Mouse (Mus musculus): ENCODE data around the gene Afap1l2. TPM values are rescaled to one million over a fixed set of nuclear protein-coding genes. Genes with fewer than 3 reads are reported as not detected.

The Afap1l2 gene
- polyA plus RNA-seq, 2 experiments: 0.44 to 0.57 TPM

GRCm38 (mm10) chr19:56998331-56998730 is 9.7 kb downstream of the Afap1l2 start:
- ATAC-seq (ENCODE audit: insufficient read depth): no peak

GRCm38 (mm10) chr19:56997164-56997599 is 10.8 kb downstream of the Afap1l2 start:
- ATAC-seq (ENCODE audit: insufficient read depth) (no peak), DNase-seq (ENCODE audit: low read depth in 3 of 3, low spot score in 3 of 3) (no peak)
- Histone ChIP-seq H3K36me3 (replicated peaks; ENCODE audit: control insufficient read depth, insufficient read depth, low read depth) (no peaks in the 10 kb centered on the region), H3K4me3 (ENCODE audit: insufficient read depth in 1 of 2, low read depth in 2 of 2, low read length in 2 of 2) (no peak overlapping the region), H3K27me3 (ENCODE audit: control insufficient read depth, insufficient read depth, low read length) (no peaks in the 10 kb centered on the region), H3K9me3 (ENCODE audit: control insufficient read depth, low read length) (no peaks in the 10 kb centered on the region), H3K4me1 (replicated peaks; ENCODE audit: control insufficient read depth in 2 of 2, insufficient read depth in 2 of 2, low read length in 1 of 2) (no peaks in the 10 kb centered on the region), H3K4me2 (ENCODE audit: low read depth) (no peak overlapping the region), H3K27ac (no peak overlapping the region), H3K9ac (replicated peaks) (no peak overlapping the region)
- TF ChIP-seq CTCF (IDR thresholded peaks at IDR 0.05; ENCODE audit: low read depth) (no peak), EP300 (IDR thresholded peaks at IDR 0.05; ENCODE audit: low read depth) (no peak)
- 12% methylated on average over 10 of the region's 10 CpGs for WGBS (ENCODE audit: insufficient replicate concordance)

More at GRCm38 (mm10) chr19:56998331-56998730, 9.7 kb downstream of the Afap1l2 start:
- H3K9ac ChIP-seq (replicated peaks): no peak overlapping the region
- no peak for TF ChIP-seq CTCF (IDR thresholded peaks at IDR 0.05; ENCODE audit: low read depth)
- TF ChIP-seq EP300 (IDR thresholded peaks at IDR 0.05; ENCODE audit: low read depth): no peak
- DNase-seq (ENCODE audit: low read depth in 3 of 3, low spot score in 3 of 3): no peak
- 56% methylated on average over 4 of the region's 4 CpGs for WGBS (ENCODE audit: insufficient replicate concordance)
- H3K9me3 ChIP-seq (ENCODE audit: control insufficient read depth, low read length): no peaks in the 10 kb centered on the region
- no peaks in the 10 kb centered on the region for H3K36me3 ChIP-seq (replicated peaks; ENCODE audit: control insufficient read depth, insufficient read depth, low read depth)
- no peak overlapping the region for H3K4me2 ChIP-seq (ENCODE audit: low read depth)
- H3K4me1 ChIP-seq (replicated peaks; ENCODE audit: control insufficient read depth in 2 of 2, insufficient read depth in 2 of 2, low read length in 1 of 2): no peaks in the 10 kb centered on the region
- H3K27ac ChIP-seq: no peak overlapping the region
- H3K4me3 ChIP-seq (ENCODE audit: insufficient read depth in 1 of 2, low read depth in 2 of 2, low read length in 2 of 2): no peak overlapping the region
- H3K27me3 ChIP-seq (ENCODE audit: control insufficient read depth, insufficient read depth, low read length): no peaks in the 10 kb centered on the region

- DNase-seq (ENCODE audit: low read depth in 3 of 3, low spot score in 3 of 3): no peak
- WGBS (ENCODE audit: insufficient replicate concordance): 56% methylated on average over 4 of the region's 4 CpGs
- Histone ChIP-seq H3K36me3 (replicated peaks; ENCODE audit: control insufficient read depth, insufficient read depth, low read depth) (no peaks in the 10 kb centered on the region), H3K9me3 (ENCODE audit: control insufficient read depth, low read length) (no peaks in the 10 kb centered on the region), H3K9ac (replicated peaks) (no peak overlapping the region), H3K4me3 (ENCODE audit: insufficient read depth in 1 of 2, low read depth in 2 of 2, low read length in 2 of 2) (no peak overlapping the region), H3K27ac (no peak overlapping the region), H3K27me3 (ENCODE audit: control insufficient read depth, insufficient read depth, low read length) (no peaks in the 10 kb centered on the region), H3K4me1 (replicated peaks; ENCODE audit: control insufficient read depth in 2 of 2, insufficient read depth in 2 of 2, low read length in 1 of 2) (no peaks in the 10 kb centered on the region), H3K4me2 (ENCODE audit: low read depth) (no peak overlapping the region)
- ATAC-seq (ENCODE audit: insufficient read depth): no peak
- TF ChIP-seq EP300 (IDR thresholded peaks at IDR 0.05; ENCODE audit: low read depth) (no peak), CTCF (IDR thresholded peaks at IDR 0.05; ENCODE audit: low read depth) (no peak)
Measured at GRCm38 (mm10) chr19:56995441-56995840, 12.6 kb downstream of the Afap1l2 start.

DNA sequence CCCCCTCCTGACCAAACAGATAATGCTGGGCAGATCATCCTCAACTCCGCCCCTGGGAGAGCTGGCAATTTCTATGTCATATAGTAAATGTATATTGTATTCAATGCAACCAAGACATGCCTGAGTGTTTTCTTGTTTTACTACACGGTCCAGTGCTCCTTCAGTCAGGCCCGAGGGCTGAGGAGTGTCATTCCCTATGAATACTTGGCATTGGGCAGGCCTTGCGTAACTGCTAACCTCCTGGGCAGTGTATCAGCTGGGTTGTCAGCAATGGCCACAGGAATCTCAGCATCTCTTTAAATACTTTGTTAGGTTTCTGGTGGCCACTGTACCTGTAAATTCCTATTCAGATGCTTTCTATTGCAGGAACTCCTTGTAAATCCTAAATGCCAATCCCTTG is 13.4 kb downstream of the Afap1l2 start:
- ATAC-seq (ENCODE audit: insufficient read depth): no peak
- 56% methylated on average over 4 of the region's 4 CpGs for WGBS (ENCODE audit: insufficient replicate concordance)
- TF ChIP-seq EP300 (IDR thresholded peaks at IDR 0.05; ENCODE audit: low read depth) (no peak), CTCF (IDR thresholded peaks at IDR 0.05; ENCODE audit: low read depth) (no peak)
- Histone ChIP-seq H3K27me3 (ENCODE audit: control insufficient read depth, insufficient read depth, low read length) (no peaks in the 10 kb centered on the region), H3K4me2 (ENCODE audit: low read depth) (no peak overlapping the region), H3K4me1 (replicated peaks; ENCODE audit: control insufficient read depth in 2 of 2, insufficient read depth in 2 of 2, low read length in 1 of 2) (no peaks in the 10 kb centered on the region), H3K9me3 (ENCODE audit: control insufficient read depth, low read length) (no peaks in the 10 kb centered on the region), H3K27ac (no peak overlapping the region), H3K36me3 (replicated peaks; ENCODE audit: control insufficient read depth, insufficient read depth, low read depth) (no peaks in the 10 kb centered on the region), H3K4me3 (ENCODE audit: insufficient read depth in 1 of 2, low read depth in 2 of 2, low read length in 2 of 2) (no peak overlapping the region), H3K9ac (replicated peaks) (no peak overlapping the region)
- DNase-seq (ENCODE audit: low read depth in 3 of 3, low spot score in 3 of 3): no peak

GRCm38 (mm10) chr19:56993763-56994162 is 14.3 kb downstream of the Afap1l2 start:
- Histone ChIP-seq H3K9ac (replicated peaks) (no peak overlapping the region), H3K4me2 (ENCODE audit: low read depth) (no peak overlapping the region), H3K4me1 (replicated peaks; ENCODE audit: control insufficient read depth in 2 of 2, insufficient read depth in 2 of 2, low read length in 1 of 2) (no peaks in the 10 kb centered on the region), H3K27ac (no peak overlapping the region), H3K36me3 (replicated peaks; ENCODE audit: control insufficient read depth, insufficient read depth, low read depth) (no peaks in the 10 kb centered on the region), H3K9me3 (ENCODE audit: control insufficient read depth, low read length) (no peaks in the 10 kb centered on the region), H3K4me3 (ENCODE audit: insufficient read depth in 1 of 2, low read depth in 2 of 2, low read length in 2 of 2) (no peak overlapping the region), H3K27me3 (ENCODE audit: control insufficient read depth, insufficient read depth, low read length) (no peaks in the 10 kb centered on the region)
- TF ChIP-seq CTCF (IDR thresholded peaks at IDR 0.05; ENCODE audit: low read depth): no peak
- no peak for TF ChIP-seq EP300 (IDR thresholded peaks at IDR 0.05; ENCODE audit: low read depth)
- WGBS (ENCODE audit: insufficient replicate concordance): 66% methylated on average over 4 of the region's 4 CpGs
- DNase-seq (ENCODE audit: low read depth in 3 of 3, low spot score in 3 of 3): no peak
- no peak for ATAC-seq (ENCODE audit: insufficient read depth)
